19 mouse cellular contexts compared by ENCODE assay signal in genomic region chr5:91561394-91561793, GRCm38 (mm10). TPM values are rescaled to one million over a fixed set of nuclear protein-coding genes. Genes with fewer than 3 reads are reported as not detected.
DNase-seq lines count a peak whose midpoint lies in the region; ATAC-seq and TF ChIP-seq lines count a peak whose summit lies in the region.
"Had no signal": no experiment of that assay in that cellular context is flagged by ENCODE, and none has a peak within 500 bp of the region (broad histone marks: within the 10 kb centered on the region; RNA-seq: fewer than 3 reads in every experiment).

No protein-coding gene starts in this region.

- in situ Hi-C loops in Patski (cut with MboI; ENCODE audit: low pct_unique_long_range_greater_than_20kb) = no loop called here

- no peak overlapping the region for H3K27ac ChIP-seq in kidney, embryonic 15.5 days
- H3K27ac ChIP-seq: embryonic facial prominence, embryonic 10.5 days; forebrain, embryonic 13.5 days; hindbrain, embryonic 12.5 days had no signal

- no peak overlapping the region for H3K4me2 ChIP-seq in kidney, embryonic 15.5 days
- H3K4me2 ChIP-seq: forebrain, embryonic 13.5 days; heart, embryonic 13.5 days; hindbrain, embryonic 12.5 days had no signal

- TF ChIP-seq CTCF in Patski (IDR thresholded peaks at IDR 0.05) = no peak

- 0 out of 2 replicates have a peak, but pooled peaks have one; percentile 29 for ATAC-seq in kidney, embryonic 15.5 days (replicated peaks; ENCODE audit: low FRiP score)
- peak; percentile 89 for ATAC-seq in Patski
- ATAC-seq: forebrain, embryonic 13.5 days; forebrain, postnatal 0 days; hindbrain, embryonic 16.5 days had no signal

- 85% methylated on average over 3 of the region's 3 CpGs for WGBS in kidney, embryonic 15.5 days

- peak; percentile 15 for DNase-seq in gastrocnemius, adult 18-20 months (ENCODE audit: low spot score)
- DNase-seq in gastrocnemius, postnatal 10 days = no peak
- no peak for DNase-seq in kidney, postnatal 36 days
- DNase-seq in Patski (ENCODE audit: low read depth, low spot score) = peak; percentile 53
- DNase-seq in adrenal gland, postnatal 25 days = peak; percentile 14
- no peak for DNase-seq in cerebellum, postnatal 36 days
- DNase-seq in urinary bladder, postnatal 14 days (ENCODE audit: low spot score) = no peak
- DNase-seq: cerebellum, adult 11-12 months; cerebellum, adult 9-11 months; forebrain, postnatal 0 days; heart, postnatal 4 days; kidney, adult 18-20 months; kidney, postnatal 10 days had no signal

- POLR2A ChIA-PET in Patski (lab: Charles Lee) = no interaction called here

- no peaks in the 10 kb centered on the region for H3K36me3 ChIP-seq in kidney, embryonic 15.5 days
- H3K36me3 ChIP-seq: embryonic facial prominence, embryonic 10.5 days; heart, embryonic 13.5 days; hindbrain, embryonic 12.5 days had no signal

- no peak overlapping the region for H3K4me3 ChIP-seq in kidney, embryonic 15.5 days (replicated peaks)
- H3K4me3 ChIP-seq: embryonic facial prominence, embryonic 10.5 days; forebrain, embryonic 13.5 days; heart, embryonic 13.5 days; hindbrain, embryonic 12.5 days had no signal

- H3K4me1 ChIP-seq in kidney, embryonic 15.5 days = no peaks in the 10 kb centered on the region
- H3K4me1 ChIP-seq: forebrain, embryonic 13.5 days; hindbrain, embryonic 12.5 days had no signal

- no peaks in the 10 kb centered on the region for H3K27me3 ChIP-seq in kidney, embryonic 15.5 days
- no peaks in the 10 kb centered on the region for H3K27me3 ChIP-seq in Patski
- H3K27me3 ChIP-seq: forebrain, embryonic 13.5 days; heart, embryonic 13.5 days; hindbrain, embryonic 12.5 days had no signal

- H3K9me3 ChIP-seq in kidney, embryonic 15.5 days (replicated peaks) = no peaks in the 10 kb centered on the region
- H3K9me3 ChIP-seq: embryonic facial prominence, embryonic 10.5 days; forebrain, embryonic 13.5 days; hindbrain, embryonic 12.5 days had no signal

- CTCF ChIA-PET in Patski (lab: Charles Lee) = interaction anchor here (0.7 to 1.8 kb wide), 3 partner anchors 8 to 14 kb away, joined by 3 to 4 read pairs (median 3); no protein-coding TSS in a partner anchor

- no peak overlapping the region for H3K9ac ChIP-seq in kidney, embryonic 15.5 days
- H3K9ac ChIP-seq: forebrain, embryonic 13.5 days; forebrain, postnatal 0 days; heart, embryonic 13.5 days; hindbrain, embryonic 12.5 days had no signal

RNA-seq across cellular contexts. Expression of gene Parm1, which starts 44.0 kb away (rescaled TPM):
- 10 to 100 TPM; 18.2 to 21.7 TPM for total RNA-seq in gastrocnemius, adult 18-20 months (2021)
- total RNA-seq in gastrocnemius, postnatal 10 days (2021) = 10 to 100 TPM; 13.7 to 14.2 TPM
- 8.7 and 11.5 TPM in 2 replicates for polyA plus RNA-seq in kidney, embryonic 15.5 days (2015; fragmentation: Nextera tagmentation; extraction: Ambion mirVana)
- 222 TPM for polyA plus RNA-seq in Patski (2021)
- 121 TPM in 2 replicates for total RNA-seq in adrenal gland, postnatal 25 days (2021)

Comparison
In these comparisons a context has a peak if more than half of its experiments do, and no peak if none do; other contexts are left out.
1. DNase-seq: peak in gastrocnemius, adult 18-20 months (single experiment), Patski (single experiment) and adrenal gland, postnatal 25 days (single experiment); none in gastrocnemius, postnatal 10 days (single experiment), kidney, postnatal 36 days (0 of 2), cerebellum, postnatal 36 days (0 of 2) and urinary bladder, postnatal 14 days (single experiment).